Mouse (Mus musculus): ENCODE measurements around the gene Dbr1. TPM values are rescaled to one million over a fixed set of nuclear protein-coding genes. Genes with fewer than 3 reads are reported as not detected.

The Dbr1 gene
- 16.3 and 17.3 TPM in 2 replicates for polyA plus RNA-seq (2015; fragmentation: Nextera tagmentation; extraction: Ambion mirVana)

GRCm38 (mm10) chr9:99575677-99576480, at the start of gene Dbr1:
Gene Dbr1, plus strand, starts transcription at chr9:99575799.
- Histone ChIP-seq H3K27me3 (replicated peaks) (no peaks in the 10 kb centered on the region; the same call in none of the 2 replicates), H3K27ac (replicated peaks) (peak within 1 kb of the TSS; percentile 63), H3K36me3 (peaks cover 19% of the 10 kb centered on the region), H3K4me1 (peaks cover 14% of the 10 kb centered on the region), H3K4me2 (peak within 1 kb of the TSS; percentile 82), H3K4me3 (peak within 1 kb of the TSS; percentile 74), H3K9me3 (no peaks in the 10 kb centered on the region), H3K9ac (peak within 1 kb of the TSS; percentile 93)
- under 1% methylated on average over 57 of the region's 57 CpGs for WGBS
- peak; percentile 77; the same call in 1 of the 2 replicates for ATAC-seq (ENCODE audit: extremely low read depth, insufficient number of reproducible peaks, low FRiP score, low TSS enrichment)

- Histone ChIP-seq H3K4me3 (no peak overlapping the region), H3K27me3 (replicated peaks) (no peaks in the 10 kb centered on the region), H3K36me3 (peaks cover 85% of the 10 kb centered on the region), H3K27ac (replicated peaks) (no peak overlapping the region), H3K4me2 (no peak overlapping the region), H3K9me3 (no peaks in the 10 kb centered on the region), H3K9ac (no peak overlapping the region), H3K4me1 (no peaks in the 10 kb centered on the region)
- WGBS, result 90% methylated on average over 1 of the region's 1 CpGs
- no peak for ATAC-seq (ENCODE audit: extremely low read depth, insufficient number of reproducible peaks, low FRiP score, low TSS enrichment)
These were observed 43.7 kb upstream of the Dbr1 start for GRCm38 (mm10) chr9:99531865-99532264.

- Histone ChIP-seq H3K4me3 (no peak overlapping the region), H3K4me2 (no peak overlapping the region), H3K9ac (no peak overlapping the region), H3K36me3 (peaks cover 7% of the 10 kb centered on the region; the same call in 1 of the 2 replicates), H3K9me3 (no peaks in the 10 kb centered on the region), H3K27me3 (replicated peaks) (no peaks in the 10 kb centered on the region), H3K27ac (replicated peaks) (no peak overlapping the region), H3K4me1 (no peaks in the 10 kb centered on the region)
- ATAC-seq (ENCODE audit: extremely low read depth, insufficient number of reproducible peaks, low FRiP score, low TSS enrichment), result no peak
- WGBS, result 94% methylated on average over 1 of the region's 1 CpGs
These were observed 29.3 kb upstream of the Dbr1 start for GRCm38 (mm10) chr9:99546259-99546658.

GRCm38 (mm10) chr9:99552068-99552467, 23.5 kb upstream of the Dbr1 start:
- ATAC-seq (ENCODE audit: extremely low read depth, insufficient number of reproducible peaks, low FRiP score, low TSS enrichment), result no peak
- no peaks in the 10 kb centered on the region for H3K9me3 ChIP-seq
- no peak overlapping the region for H3K4me2 ChIP-seq
- H3K4me1 ChIP-seq, result peaks cover 6% of the 10 kb centered on the region; the same call in 1 of the 2 replicates
- no peak overlapping the region for H3K4me3 ChIP-seq
- no peak overlapping the region for H3K27ac ChIP-seq (replicated peaks)
- H3K36me3 ChIP-seq, result peaks cover 7% of the 10 kb centered on the region; the same call in 1 of the 2 replicates
- no peak overlapping the region for H3K9ac ChIP-seq
- WGBS, result 87% methylated on average over 2 of the region's 2 CpGs
- H3K27me3 ChIP-seq (replicated peaks), result no peaks in the 10 kb centered on the region

GRCm38 (mm10) chr9:99553049-99553448, 22.6 kb upstream of the Dbr1 start:
- H3K9me3 ChIP-seq, result no peaks in the 10 kb centered on the region
- H3K27ac ChIP-seq (replicated peaks), result no peak overlapping the region
- H3K9ac ChIP-seq, result no peak overlapping the region
- no peak overlapping the region for H3K4me3 ChIP-seq
- no peaks in the 10 kb centered on the region for H3K27me3 ChIP-seq (replicated peaks)
- H3K4me2 ChIP-seq, result no peak overlapping the region
- H3K36me3 ChIP-seq, result peaks cover 7% of the 10 kb centered on the region; the same call in 1 of the 2 replicates
- no peak for ATAC-seq (ENCODE audit: extremely low read depth, insufficient number of reproducible peaks, low FRiP score, low TSS enrichment)
- H3K4me1 ChIP-seq, result peaks cover 14% of the 10 kb centered on the region
- WGBS, result 67% methylated on average over 2 of the region's 2 CpGs

GRCm38 (mm10) chr9:99554052-99554451, 21.5 kb upstream of the Dbr1 start:
- no peak overlapping the region for H3K4me2 ChIP-seq
- H3K4me3 ChIP-seq, result no peak overlapping the region
- peaks cover 15% of the 10 kb centered on the region for H3K4me1 ChIP-seq
- no peaks in the 10 kb centered on the region for H3K27me3 ChIP-seq (replicated peaks)
- H3K9me3 ChIP-seq, result no peaks in the 10 kb centered on the region
- no peak for ATAC-seq (ENCODE audit: extremely low read depth, insufficient number of reproducible peaks, low FRiP score, low TSS enrichment)
- no peak overlapping the region for H3K27ac ChIP-seq (replicated peaks)
- H3K36me3 ChIP-seq, result peaks cover 7% of the 10 kb centered on the region; the same call in 1 of the 2 replicates
- no peak overlapping the region for H3K9ac ChIP-seq

- no peak overlapping the region for H3K27ac ChIP-seq (replicated peaks)
- H3K36me3 ChIP-seq, result peaks cover 5% of the 10 kb centered on the region; the same call in 1 of the 2 replicates
- no peak for ATAC-seq (ENCODE audit: extremely low read depth, insufficient number of reproducible peaks, low FRiP score, low TSS enrichment)
- no peaks in the 10 kb centered on the region for H3K27me3 ChIP-seq (replicated peaks)
- no peaks in the 10 kb centered on the region for H3K9me3 ChIP-seq
- WGBS, result 84% methylated on average over 3 of the region's 3 CpGs
- no peak overlapping the region for H3K4me3 ChIP-seq
- no peak overlapping the region for H3K9ac ChIP-seq
- no peak overlapping the region for H3K4me2 ChIP-seq
- peaks cover 17% of the 10 kb centered on the region for H3K4me1 ChIP-seq
These were observed 20.3 kb upstream of the Dbr1 start for GRCm38 (mm10) chr9:99555253-99555652.

- ATAC-seq (ENCODE audit: extremely low read depth, insufficient number of reproducible peaks, low FRiP score, low TSS enrichment), result no peak
- Histone ChIP-seq H3K9me3 (no peaks in the 10 kb centered on the region), H3K27ac (replicated peaks) (no peak overlapping the region), H3K27me3 (replicated peaks) (no peaks in the 10 kb centered on the region), H3K9ac (no peak overlapping the region), H3K4me3 (no peak overlapping the region), H3K4me1 (peaks cover 20% of the 10 kb centered on the region), H3K36me3 (no peaks in the 10 kb centered on the region), H3K4me2 (no peak overlapping the region)
- 54% methylated on average over 8 of the region's 8 CpGs for WGBS
These were observed 17.9 kb upstream of the Dbr1 start for GRCm38 (mm10) chr9:99557580-99558300.

GRCm38 (mm10) chr9:99558824-99559556, 16.6 kb upstream of the Dbr1 start:
- Histone ChIP-seq H3K36me3 (no peaks in the 10 kb centered on the region), H3K9ac (no peak overlapping the region), H3K9me3 (no peaks in the 10 kb centered on the region), H3K4me1 (peaks cover 19% of the 10 kb centered on the region), H3K27me3 (replicated peaks) (no peaks in the 10 kb centered on the region), H3K4me3 (no peak overlapping the region), H3K27ac (replicated peaks) (no peak overlapping the region), H3K4me2 (no peak overlapping the region)
- ATAC-seq (ENCODE audit: extremely low read depth, insufficient number of reproducible peaks, low FRiP score, low TSS enrichment), result no peak
- WGBS, result 83% methylated on average over 7 of the region's 7 CpGs

- Histone ChIP-seq H3K27ac (replicated peaks) (no peak overlapping the region), H3K4me3 (no peak overlapping the region), H3K36me3 (no peaks in the 10 kb centered on the region), H3K4me2 (no peak overlapping the region), H3K9ac (no peak overlapping the region), H3K4me1 (peaks cover 19% of the 10 kb centered on the region), H3K9me3 (no peaks in the 10 kb centered on the region), H3K27me3 (replicated peaks) (no peaks in the 10 kb centered on the region)
- no peak for ATAC-seq (ENCODE audit: extremely low read depth, insufficient number of reproducible peaks, low FRiP score, low TSS enrichment)
These were observed 16.1 kb upstream of the Dbr1 start for GRCm38 (mm10) chr9:99559557-99559904.

GRCm38 (mm10) chr9:99560389-99560788, 15.2 kb upstream of the Dbr1 start:
- H3K27ac ChIP-seq (replicated peaks), result no peak overlapping the region
- no peaks in the 10 kb centered on the region for H3K36me3 ChIP-seq
- 88% methylated on average over 3 of the region's 3 CpGs for WGBS
- H3K27me3 ChIP-seq (replicated peaks), result no peaks in the 10 kb centered on the region
- no peak overlapping the region for H3K9ac ChIP-seq
- peaks cover 19% of the 10 kb centered on the region for H3K4me1 ChIP-seq
- no peak overlapping the region for H3K4me2 ChIP-seq
- ATAC-seq (ENCODE audit: extremely low read depth, insufficient number of reproducible peaks, low FRiP score, low TSS enrichment), result no peak
- H3K4me3 ChIP-seq, result no peak overlapping the region
- H3K9me3 ChIP-seq, result no peaks in the 10 kb centered on the region

Measured in heart, embryonic 13.5 days (tissue).